Mouse (Mus musculus) heart, embryonic 14.5 days (tissue): Measurements from ENCODE around the gene Akap11. TPM values are rescaled to one million over a fixed set of nuclear protein-coding genes. Genes with fewer than 3 reads are reported as not detected.

ENCODE experiments used
- ATAC-seq: fragments of 200-750 bp; cut with Nextera tagmentation; 2 replicates; pipeline ENCODE4 v1.8.0; 2017; ENCODE audit warnings: low read depth, moderate TSS enrichment; ENCODE audit not compliant: insufficient number of reproducible peaks, insufficient read depth, low FRiP score
- H3K27ac ChIP-seq, 2 experiments: fragments of 200-500 bp in 1 of 2; fragments of 300-500 bp in 1 of 2; sonication (generic) in 1 of 2; replicated peaks in 1 of 2; 2 replicates each; pipeline ENCODE4 v1.5.1; 2012 to 2014; ENCODE audit warnings: low read depth in 2 of 2, low read length in 2 of 2, control low read depth in 1 of 2, mild to moderate bottlenecking in 1 of 2, mixed read lengths in 1 of 2; ENCODE audit not compliant: control insufficient read depth in 1 of 2, insufficient read depth in 1 of 2
- H3K27me3 ChIP-seq: fragments of 300-500 bp; sonication (generic); 2 replicates; pipeline ENCODE4 v1.6.1; 2014; ENCODE audit warnings: mild to moderate bottlenecking, low read length, control low read depth; ENCODE audit not compliant: control insufficient read depth, insufficient read depth
- H3K36me3 ChIP-seq: fragments of 300-500 bp; sonication (generic); 2 replicates; pipeline ENCODE4 v1.6.1; 2014; ENCODE audit warnings: mild to moderate bottlenecking, control low read depth, low read length, mixed read lengths; ENCODE audit not compliant: control insufficient read depth, insufficient read depth
- H3K4me1 ChIP-seq, 2 experiments: fragments of 200-500 bp in 1 of 2; fragments of 300-500 bp in 1 of 2; sonication (generic) in 1 of 2; 2 replicates each; pipeline ENCODE4 v1.6.1; 2012 to 2014; ENCODE audit warnings: low read length in 2 of 2, control low read depth in 1 of 2, mixed read lengths in 1 of 2; ENCODE audit not compliant: control insufficient read depth in 2 of 2, insufficient read depth in 2 of 2
- H3K4me2 ChIP-seq: fragments of 300-500 bp; sonication (generic); 2 replicates; pipeline ENCODE4 v1.6.1; 2014; ENCODE audit warnings: mild to moderate bottlenecking, low read length
- H3K4me3 ChIP-seq, 2 experiments: fragments of 200-500 bp in 1 of 2; fragments of 300-500 bp in 1 of 2; sonication (generic) in 1 of 2; 2 replicates each; pipeline ENCODE4 v1.5.1; 2012 to 2014; ENCODE audit warnings: low read length in 2 of 2, mild to moderate bottlenecking in 2 of 2, control low read depth in 1 of 2, low read depth in 1 of 2, moderate library complexity in 1 of 2; ENCODE audit not compliant: control insufficient read depth in 1 of 2, insufficient read depth in 1 of 2
- H3K9ac ChIP-seq: fragments of 300-500 bp; sonication (generic); 2 replicates; pipeline ENCODE4 v1.6.1; 2014; ENCODE audit warnings: mild to moderate bottlenecking, low read length
- H3K9me3 ChIP-seq: fragments of 300-500 bp; sonication (generic); 2 replicates; pipeline ENCODE4 v1.6.1; 2016; ENCODE audit warnings: low read length, control low read depth; ENCODE audit not compliant: control insufficient read depth
- WGBS: fragments of 180-500 bp; shearing (Covaris S2); extraction: QIAGEN DNeasy Blood & Tissue Kit; methylation state at CpG from one replicate; pipeline ENCODE4 v1.1.7; 2014; 5-methylcytosine and 5-hydroxymethylcytosine counted together
- polyA plus RNA-seq: library from polyadenylated mRNA; unstranded; fragments of >200 nt; fragmentation: Nextera tagmentation; extraction: Ambion mirVana; gene quantifications from 2 replicates; pipeline ENCODE4 v1.2.1, GENCODE M21; 2014

Gene Akap11
- polyA plus RNA-seq, 1 experiment from 2014 or later, result 14.0 TPM

GRCm38 (mm10) chr14:78528461-78529425 is 7.9 kb downstream of the Akap11 start:
- Histone ChIP-seq H3K9me3 (no peaks in the 10 kb centered on the region), H3K9ac (0 out of 2 replicates have a peak overlapping the region, but pooled peaks have one; percentile 16), H3K4me2 (0 out of 2 replicates have a peak overlapping the region, but pooled peaks have one; percentile 11), H3K4me1 (peaks cover 23 to 76% of the 10 kb centered on the region in 2 experiments), H3K27ac (peak overlapping the region; percentile 39 to 78), H3K36me3 (no peaks in the 10 kb centered on the region), H3K27me3 (no peaks in the 10 kb centered on the region), H3K4me3 (no peak overlapping the region)
- 55% methylated on average over 8 of the region's 8 CpGs for WGBS
- no peak for ATAC-seq

GRCm38 (mm10) chr14:78526907-78527306 is 9.7 kb downstream of the Akap11 start:
- Histone ChIP-seq H3K27me3 (no peaks in the 10 kb centered on the region), H3K4me2 (no peak overlapping the region), H3K4me1 (peaks cover 17 to 64% of the 10 kb centered on the region in 2 experiments), H3K4me3 (no peak overlapping the region), H3K36me3 (peaks cover 5% of the 10 kb centered on the region), H3K27ac (no peak overlapping the region), H3K9ac (no peak overlapping the region), H3K9me3 (no peaks in the 10 kb centered on the region)
- 81% methylated on average over 6 of the region's 6 CpGs for WGBS
- ATAC-seq, result no peak

GRCm38 (mm10) chr14:78526475-78526874 is 10.1 kb downstream of the Akap11 start:
- no peaks in the 10 kb centered on the region for H3K9me3 ChIP-seq
- H3K4me1 ChIP-seq, result peaks cover 14 to 60% of the 10 kb centered on the region in 2 experiments
- no peak for ATAC-seq
- peaks cover 10% of the 10 kb centered on the region for H3K36me3 ChIP-seq
- no peak overlapping the region for H3K4me2 ChIP-seq
- no peak overlapping the region for H3K4me3 ChIP-seq
- WGBS, result 65% methylated on average over 3 of the region's 3 CpGs
- no peak overlapping the region for H3K27ac ChIP-seq
- no peaks in the 10 kb centered on the region for H3K27me3 ChIP-seq
- no peak overlapping the region for H3K9ac ChIP-seq

GRCm38 (mm10) chr14:78525611-78526457 is 10.8 kb downstream of the Akap11 start:
- H3K9me3 ChIP-seq, result no peaks in the 10 kb centered on the region
- peaks cover 15% of the 10 kb centered on the region for H3K36me3 ChIP-seq
- WGBS, result 98% methylated on average over 3 of the region's 3 CpGs
- no peak for ATAC-seq
- no peaks in the 10 kb centered on the region for H3K27me3 ChIP-seq
- H3K4me1 ChIP-seq, result peaks cover 13 to 53% of the 10 kb centered on the region in 2 experiments
- H3K4me3 ChIP-seq, result no peak overlapping the region
- no peak overlapping the region for H3K9ac ChIP-seq
- 0 out of 4 replicates have a peak overlapping the region, but pooled peaks of 1 of the 2 experiments have one; percentile 14 for H3K27ac ChIP-seq
- no peak overlapping the region for H3K4me2 ChIP-seq

- ATAC-seq, result no peak
- Histone ChIP-seq H3K27ac (no peak overlapping the region), H3K4me1 (peaks cover 13 to 51% of the 10 kb centered on the region in 2 experiments), H3K27me3 (no peaks in the 10 kb centered on the region), H3K9ac (no peak overlapping the region), H3K4me3 (no peak overlapping the region), H3K9me3 (no peaks in the 10 kb centered on the region), H3K4me2 (no peak overlapping the region), H3K36me3 (peaks cover 20% of the 10 kb centered on the region)
- 88% methylated on average over 2 of the region's 2 CpGs for WGBS
These were observed 11.5 kb downstream of the Akap11 start for GRCm38 (mm10) chr14:78525059-78525458.

- Histone ChIP-seq H3K4me2 (no peak overlapping the region), H3K36me3 (peaks cover 89% of the 10 kb centered on the region), H3K27ac (no peak overlapping the region; a peak in 1 of 4 replicates), H3K4me1 (peaks cover 0 to 10% of the 10 kb centered on the region in 2 experiments; a peak in 3 of 4 replicates), H3K4me3 (no peak overlapping the region), H3K9ac (no peak overlapping the region), H3K9me3 (no peaks in the 10 kb centered on the region), H3K27me3 (no peaks in the 10 kb centered on the region)
- ATAC-seq, result no peak
- 67% methylated on average over 9 of the region's 9 CpGs for WGBS
These were observed 25.9 kb downstream of the Akap11 start for GRCm38 (mm10) chr14:78510713-78511112.

- no peaks in the 10 kb centered on the region for H3K27me3 ChIP-seq
- peaks cover 0 to 10% of the 10 kb centered on the region in 2 experiments; a peak in 3 of 4 replicates for H3K4me1 ChIP-seq
- H3K36me3 ChIP-seq, result peaks cover 90% of the 10 kb centered on the region
- no peak overlapping the region for H3K27ac ChIP-seq
- no peak for ATAC-seq
- H3K9me3 ChIP-seq, result no peaks in the 10 kb centered on the region
- no peak overlapping the region for H3K4me3 ChIP-seq
- no peak overlapping the region for H3K9ac ChIP-seq
- 85% methylated on average over 6 of the region's 6 CpGs for WGBS
- no peak overlapping the region for H3K4me2 ChIP-seq
These were observed 26.8 kb downstream of the Akap11 start for GRCm38 (mm10) chr14:78509791-78510190.
